Mouse (Mus musculus) thymus, adult 2 months (tissue): Measurements from ENCODE around the gene Olfr91.

ENCODE experiments used
- CTCF ChIP-seq: fragments of 200-500 bp; IDR thresholded peaks from 2 replicates; pipeline ENCODE4 v1.5.1; 2012; ENCODE audit warnings: mild to moderate bottlenecking, control low read depth, low read length, moderate library complexity, borderline replicate concordance; ENCODE audit not compliant: control insufficient read depth, poor library complexity, insufficient read depth; ENCODE audit errors: extremely low read depth
- POLR2A ChIP-seq: fragments of 200-500 bp; IDR thresholded peaks from 2 replicates; pipeline ENCODE4 v1.6.1; 2012; ENCODE audit warnings: mild to moderate bottlenecking, low read length, control low read depth, moderate library complexity; ENCODE audit not compliant: control insufficient read depth, poor library complexity, insufficient read depth; ENCODE audit errors: extremely low read depth

- no peak for TF ChIP-seq CTCF
- TF ChIP-seq POLR2A = no peak
Measured at GRCm38 (mm10) chr17:37065993-37066392, 32.1 kb downstream of the Olfr91 start.
